Comparison of ENCODE assay signal across 8 mouse cellular contexts in the genomic region with DNA sequence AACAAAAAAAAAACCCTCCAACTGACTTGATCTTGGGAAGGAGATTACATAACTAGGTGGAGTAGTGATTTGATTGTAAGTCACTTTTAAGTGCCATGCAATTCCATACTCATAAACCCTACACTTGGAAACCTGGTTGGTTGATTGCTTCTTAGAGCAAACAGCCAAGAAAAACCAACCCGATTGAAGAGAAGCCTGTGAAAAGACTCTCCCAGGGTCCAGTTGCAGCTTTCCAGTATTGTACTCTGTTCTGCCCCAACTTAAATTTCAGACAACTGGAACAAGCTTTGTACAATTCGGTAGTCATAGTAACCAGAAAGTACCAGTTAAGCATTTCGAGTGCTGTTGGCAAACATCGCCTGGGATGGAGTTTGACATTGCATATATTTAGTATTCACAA. TPM values are rescaled to one million over a fixed set of nuclear protein-coding genes. Genes with fewer than 3 reads are reported as not detected.
DNase-seq lines count a peak whose midpoint lies in the region; ATAC-seq and TF ChIP-seq lines count a peak whose summit lies in the region.

No protein-coding gene starts in this region.

- peak overlapping the region; percentile 84 for H3K4me3 ChIP-seq in kidney, embryonic 15.5 days (replicated peaks)
- H3K4me3 ChIP-seq in bone marrow, adult 2 months (replicated peaks; ENCODE audit: control insufficient read depth, low read depth, low read length) = peak overlapping the region; percentile 83
- H3K4me3 ChIP-seq in hindbrain, embryonic 15.5 days = peak overlapping the region; percentile 77
- peak overlapping the region; percentile 86 for H3K4me3 ChIP-seq in midbrain, embryonic 10.5 days

- H3K4me2 ChIP-seq in kidney, embryonic 15.5 days = peak overlapping the region; percentile 65
- H3K4me2 ChIP-seq in hindbrain, embryonic 15.5 days = peak overlapping the region; percentile 72

- peak overlapping the region; percentile 83 for H3K9ac ChIP-seq in kidney, embryonic 15.5 days
- peak overlapping the region; percentile 95 for H3K9ac ChIP-seq in hindbrain, embryonic 15.5 days

- H3K27me3 ChIP-seq in kidney, embryonic 15.5 days = no peaks in the 10 kb centered on the region
- no peaks in the 10 kb centered on the region for H3K27me3 ChIP-seq in hindbrain, embryonic 15.5 days
- no peaks in the 10 kb centered on the region for H3K27me3 ChIP-seq in midbrain, embryonic 10.5 days (ENCODE audit: low read depth, poor library complexity, severe bottlenecking)

- peaks cover 14% of the 10 kb centered on the region for H3K4me1 ChIP-seq in kidney, embryonic 15.5 days
- no peaks in the 10 kb centered on the region for H3K4me1 ChIP-seq in bone marrow, adult 2 months (ENCODE audit: control insufficient read depth, insufficient read depth, low read length)
- H3K4me1 ChIP-seq in hindbrain, embryonic 15.5 days (replicated peaks) = peaks cover 21% of the 10 kb centered on the region
- peaks cover 14% of the 10 kb centered on the region for H3K4me1 ChIP-seq in midbrain, embryonic 10.5 days

- H3K27ac ChIP-seq in kidney, embryonic 15.5 days = peak overlapping the region; percentile 89
- no peak overlapping the region for H3K27ac ChIP-seq in bone marrow, adult 2 months (ENCODE audit: control insufficient read depth, insufficient read depth, low read depth, low read length, poor library complexity)
- H3K27ac ChIP-seq in hindbrain, embryonic 15.5 days (replicated peaks) = peak overlapping the region; percentile 95
- H3K27ac ChIP-seq in midbrain, embryonic 10.5 days (replicated peaks) = peak overlapping the region; percentile 97

- no peak for DNase-seq in kidney, postnatal 4 days
- DNase-seq in midbrain, embryonic 10.5 days (ENCODE audit: low spot score) = no peak
- no peak for DNase-seq in gastrocnemius, adult 8-10 months (ENCODE audit: low spot score in 2 of 2)
- DNase-seq in right cerebral cortex, postnatal 4 days = no peak
- DNase-seq in right cerebral cortex, adult 18-20 months = no peak

- TF ChIP-seq CTCF in bone marrow, adult 2 months (IDR thresholded peaks at IDR 0.05; ENCODE audit: control insufficient read depth, insufficient read depth, low read length) = no peak

- no peak for TF ChIP-seq POLR2A in bone marrow, adult 2 months (IDR thresholded peaks at IDR 0.05; ENCODE audit: borderline replicate concordance, control insufficient read depth, low read depth, low read length)

- 0 out of 2 replicates have a peak, but pooled peaks cover 3% of the 10 kb centered on the region for H3K9me3 ChIP-seq in kidney, embryonic 15.5 days (replicated peaks)
- no peaks in the 10 kb centered on the region for H3K9me3 ChIP-seq in hindbrain, embryonic 15.5 days
- 0 out of 2 replicates have a peak, but pooled peaks cover 5% of the 10 kb centered on the region for H3K9me3 ChIP-seq in midbrain, embryonic 10.5 days (replicated peaks)

- WGBS in kidney, embryonic 15.5 days = 36% methylated on average over 4 of the region's 4 CpGs
- WGBS in bone marrow, adult 2 months = 30% methylated on average over 4 of the region's 4 CpGs
- 14% methylated on average over 4 of the region's 4 CpGs for WGBS in hindbrain, embryonic 15.5 days
- 33% methylated on average over 4 of the region's 4 CpGs for WGBS in midbrain, embryonic 10.5 days

- H3K36me3 ChIP-seq in kidney, embryonic 15.5 days = peaks cover 24% of the 10 kb centered on the region
- peaks cover 23% of the 10 kb centered on the region for H3K36me3 ChIP-seq in hindbrain, embryonic 15.5 days
- peaks cover 25% of the 10 kb centered on the region for H3K36me3 ChIP-seq in midbrain, embryonic 10.5 days

- no peak for ATAC-seq in kidney, embryonic 15.5 days (replicated peaks; ENCODE audit: low FRiP score)
- no peak for ATAC-seq in hindbrain, embryonic 15.5 days (ENCODE audit: low FRiP score, low read depth)

RNA-seq across cellular contexts. Expression of a gene that starts 0.8 kb away (rescaled TPM):
- polyA plus RNA-seq in kidney, embryonic 15.5 days (2015; fragmentation: Nextera tagmentation; extraction: Ambion mirVana) = 69.3 and 76.4 TPM in 2 replicates
- 8.8 and 14.4 TPM in 2 replicates for polyA plus RNA-seq in bone marrow, adult 2 months (2011; ENCODE audit: insufficient read depth, insufficient read length, low replicate concordance, missing spikeins)
- 175 and 177 TPM in 2 replicates for polyA plus RNA-seq in hindbrain, embryonic 15.5 days (2015; fragmentation: Nextera tagmentation; extraction: Ambion mirVana)
- polyA plus RNA-seq in midbrain, embryonic 10.5 days (2016; fragmentation: Nextera tagmentation; extraction: Ambion mirVana) = 101 and 121 TPM in 2 replicates
- total RNA-seq in gastrocnemius, adult 8-10 months (2022) = 10 to 100 TPM; 25.4 to 28.1 (median 27.6) TPM

RNA-seq across cellular contexts. Expression of a gene that starts 26.0 kb away (rescaled TPM):
- 27.8 and 28.0 TPM in 2 replicates for polyA plus RNA-seq in kidney, embryonic 15.5 days (2015; fragmentation: Nextera tagmentation; extraction: Ambion mirVana)
- polyA plus RNA-seq in bone marrow, adult 2 months (2011; ENCODE audit: insufficient read depth, insufficient read length, low replicate concordance, missing spikeins) = 0.70 and 1.8 TPM in 2 replicates
- 8.0 and 8.6 TPM in 2 replicates for polyA plus RNA-seq in hindbrain, embryonic 15.5 days (2015; fragmentation: Nextera tagmentation; extraction: Ambion mirVana)
- polyA plus RNA-seq in midbrain, embryonic 10.5 days (2016; fragmentation: Nextera tagmentation; extraction: Ambion mirVana) = 12.7 and 14.3 TPM in 2 replicates
- total RNA-seq in gastrocnemius, adult 8-10 months (2022) = 10 to 100 TPM; 28.4 to 33.1 (median 32.1) TPM
